Mouse (Mus musculus): ENCODE results near the gene 4933427D14Rik.
"Not testable (repeated sequence)": the region's sequence is repeated elsewhere in the genome, so short reads cannot be mapped to it uniquely, and the experiment has no call there.

4933427D14Rik gene

DNA sequence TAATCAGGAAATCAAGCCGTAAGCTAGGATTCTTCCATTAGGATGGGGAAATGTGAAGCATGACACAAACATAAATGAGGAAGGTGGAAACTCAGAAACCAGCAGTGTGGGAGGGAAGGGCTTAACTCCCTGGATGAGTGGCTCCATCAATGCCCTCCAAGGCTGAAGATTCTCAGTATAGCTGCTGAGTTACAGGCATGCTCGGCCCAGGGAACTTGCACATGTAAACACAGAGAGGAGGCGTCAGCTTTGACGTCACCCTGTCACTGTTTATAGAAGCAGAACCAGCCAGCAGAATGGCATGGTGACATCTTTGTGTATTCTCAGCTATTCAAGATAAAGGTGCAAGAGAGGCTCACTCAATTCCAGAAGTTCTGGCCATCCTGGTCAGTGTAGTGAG, 23.0 kb downstream of the 4933427D14Rik start:
- no peaks in the 10 kb centered on the region for H3K9me3 ChIP-seq (ENCODE audit: low read length)
- H3K36me3 ChIP-seq (ENCODE audit: insufficient read depth, low read length), result peaks cover 26% of the 10 kb centered on the region
- TF ChIP-seq NANOG (IDR thresholded peaks at IDR 0.05; ENCODE audit: borderline replicate concordance, low read length), result no peak
- no peaks in the 10 kb centered on the region for H3K27me3 ChIP-seq (ENCODE audit: insufficient read depth, low read length)
- peaks cover 14% of the 10 kb centered on the region for H3K4me1 ChIP-seq (replicated peaks; ENCODE audit: low read depth, low read length)
- no peak overlapping the region for H3K4me3 ChIP-seq (replicated peaks; ENCODE audit: low read length)

DNA sequence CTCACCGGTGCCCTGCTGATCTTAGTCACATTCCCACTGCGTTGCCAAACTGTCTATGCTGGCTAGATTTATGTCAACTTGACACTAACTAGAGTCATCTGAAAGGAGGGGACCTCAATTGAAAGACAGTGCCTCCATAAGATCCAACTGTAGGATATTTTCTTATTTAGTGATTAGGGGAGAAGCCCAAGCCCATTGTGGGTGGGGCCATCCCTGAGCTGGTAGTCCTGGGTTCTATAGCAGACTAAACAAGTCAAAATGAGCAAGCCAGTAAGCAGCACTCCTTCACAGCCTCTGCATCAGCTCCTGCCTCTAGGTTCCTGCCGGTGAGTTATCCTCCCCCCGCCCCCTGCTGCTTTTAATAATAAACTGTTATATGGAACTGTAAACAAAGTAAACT, 26.1 kb downstream of the 4933427D14Rik start:
- peaks cover 27% of the 10 kb centered on the region for H3K36me3 ChIP-seq (ENCODE audit: insufficient read depth, low read length)
- peaks cover 2% of the 10 kb centered on the region; the same call in 1 of the 2 replicates for H3K27me3 ChIP-seq (ENCODE audit: insufficient read depth, low read length)
- H3K9me3 ChIP-seq (ENCODE audit: low read length), result no peaks in the 10 kb centered on the region
- H3K4me3 ChIP-seq (replicated peaks; ENCODE audit: low read length), result no peak overlapping the region
- H3K4me1 ChIP-seq (replicated peaks; ENCODE audit: low read depth, low read length), result peaks cover 36% of the 10 kb centered on the region
- no peak for TF ChIP-seq CTCF (conservative IDR thresholded peaks at IDR 0.05; ENCODE audit: low read length)
- TF ChIP-seq NANOG (IDR thresholded peaks at IDR 0.05; ENCODE audit: borderline replicate concordance, low read length), result no peak
- TF ChIP-seq POU5F1 (IDR thresholded peaks at IDR 0.05; ENCODE audit: borderline replicate concordance, low read length), result no peak

DNA sequence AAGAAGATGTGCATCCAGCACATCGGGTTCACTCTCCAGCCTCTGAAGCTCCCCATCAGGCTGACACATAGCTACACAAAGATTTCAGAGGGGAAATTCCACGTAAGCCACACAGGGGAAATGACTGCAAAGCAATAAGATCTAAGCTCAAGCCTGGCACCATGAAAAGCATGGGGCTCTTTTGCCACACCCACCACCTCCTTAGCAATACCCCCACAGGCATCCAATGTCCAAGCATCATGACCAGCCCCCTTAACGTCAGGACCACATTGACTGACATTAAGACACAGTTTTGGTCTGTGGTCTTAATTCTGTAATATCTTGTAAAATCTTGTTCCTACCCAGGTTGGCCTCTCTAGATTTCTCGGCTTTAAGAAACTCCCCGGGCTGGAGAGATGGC, 26.7 kb downstream of the 4933427D14Rik start:
- H3K36me3 ChIP-seq (ENCODE audit: insufficient read depth, low read length), result peaks cover 33% of the 10 kb centered on the region
- peaks cover 38% of the 10 kb centered on the region for H3K4me1 ChIP-seq (replicated peaks; ENCODE audit: low read depth, low read length)
- H3K9me3 ChIP-seq (ENCODE audit: low read length), result no peaks in the 10 kb centered on the region
- TF ChIP-seq CTCF (conservative IDR thresholded peaks at IDR 0.05; ENCODE audit: low read length) (no peak), NANOG (IDR thresholded peaks at IDR 0.05; ENCODE audit: borderline replicate concordance, low read length) (no peak), POU5F1 (IDR thresholded peaks at IDR 0.05; ENCODE audit: borderline replicate concordance, low read length) (no peak)
- peaks cover 2% of the 10 kb centered on the region; the same call in 1 of the 2 replicates for H3K27me3 ChIP-seq (ENCODE audit: insufficient read depth, low read length)
- no peak overlapping the region for H3K4me3 ChIP-seq (replicated peaks; ENCODE audit: low read length)

- Histone ChIP-seq H3K36me3 (ENCODE audit: insufficient read depth, low read length) (peaks cover 55% of the 10 kb centered on the region), H3K4me1 (replicated peaks; ENCODE audit: low read depth, low read length) (peaks cover 43% of the 10 kb centered on the region), H3K9me3 (ENCODE audit: low read length) (no peaks in the 10 kb centered on the region), H3K4me3 (replicated peaks; ENCODE audit: low read length) (no peak overlapping the region), H3K27me3 (ENCODE audit: insufficient read depth, low read length) (peaks cover 2% of the 10 kb centered on the region; the same call in 1 of the 2 replicates)
- TF ChIP-seq NANOG (IDR thresholded peaks at IDR 0.05; ENCODE audit: borderline replicate concordance, low read length) (peak; percentile 92), CTCF (conservative IDR thresholded peaks at IDR 0.05; ENCODE audit: low read length) (no peak), POU5F1 (IDR thresholded peaks at IDR 0.05; ENCODE audit: borderline replicate concordance, low read length) (no peak)
Measured at GRCm38 (mm10) chr11:72176553-72176952, 30.7 kb downstream of the 4933427D14Rik start.

DNA sequence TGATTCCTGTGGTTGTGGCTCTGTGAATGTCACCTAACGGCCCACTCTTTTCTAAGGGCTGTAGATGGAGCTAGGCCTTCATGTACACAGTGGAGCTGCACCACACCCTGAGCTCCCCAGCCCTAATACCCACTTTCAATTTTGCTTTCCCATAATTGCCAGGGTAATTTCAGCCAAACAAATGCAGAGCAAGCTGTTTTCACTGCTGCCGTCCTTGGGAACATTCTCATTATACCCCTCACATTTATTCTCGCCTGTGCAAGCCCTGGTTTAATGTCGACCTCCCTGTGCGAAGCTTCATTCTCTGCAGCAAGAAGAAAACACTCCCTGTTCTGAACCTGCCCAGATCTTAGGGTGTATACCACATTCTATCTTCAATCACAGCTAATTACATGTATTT, 31.3 kb downstream of the 4933427D14Rik start:
- no peak overlapping the region for H3K4me3 ChIP-seq (replicated peaks; ENCODE audit: low read length)
- H3K4me1 ChIP-seq (replicated peaks; ENCODE audit: low read depth, low read length), result peaks cover 43% of the 10 kb centered on the region
- TF ChIP-seq POU5F1 (IDR thresholded peaks at IDR 0.05; ENCODE audit: borderline replicate concordance, low read length), result no peak
- no peak for TF ChIP-seq CTCF (conservative IDR thresholded peaks at IDR 0.05; ENCODE audit: low read length)
- TF ChIP-seq NANOG (IDR thresholded peaks at IDR 0.05; ENCODE audit: borderline replicate concordance, low read length), result no peak
- H3K27me3 ChIP-seq (ENCODE audit: insufficient read depth, low read length), result peaks cover 2% of the 10 kb centered on the region; the same call in 1 of the 2 replicates
- no peaks in the 10 kb centered on the region for H3K9me3 ChIP-seq (ENCODE audit: low read length)
- H3K36me3 ChIP-seq (ENCODE audit: insufficient read depth, low read length), result peaks cover 55% of the 10 kb centered on the region

GRCm38 (mm10) chr11:72174721-72175120, 32.5 kb downstream of the 4933427D14Rik start:
- peaks cover 49% of the 10 kb centered on the region for H3K36me3 ChIP-seq (ENCODE audit: insufficient read depth, low read length)
- no peak overlapping the region for H3K4me3 ChIP-seq (replicated peaks; ENCODE audit: low read length)
- peaks cover 2% of the 10 kb centered on the region; the same call in 1 of the 2 replicates for H3K27me3 ChIP-seq (ENCODE audit: insufficient read depth, low read length)
- TF ChIP-seq NANOG (IDR thresholded peaks at IDR 0.05; ENCODE audit: borderline replicate concordance, low read length), result no peak
- no peak for TF ChIP-seq CTCF (conservative IDR thresholded peaks at IDR 0.05; ENCODE audit: low read length)
- TF ChIP-seq POU5F1 (IDR thresholded peaks at IDR 0.05; ENCODE audit: borderline replicate concordance, low read length), result no peak
- H3K9me3 ChIP-seq (ENCODE audit: low read length), result no peaks in the 10 kb centered on the region
- peaks cover 43% of the 10 kb centered on the region for H3K4me1 ChIP-seq (replicated peaks; ENCODE audit: low read depth, low read length)

- H3K4me3 ChIP-seq (replicated peaks; ENCODE audit: low read length), result no peak overlapping the region
- TF ChIP-seq NANOG (IDR thresholded peaks at IDR 0.05; ENCODE audit: borderline replicate concordance, low read length), result no peak
- TF ChIP-seq CTCF (conservative IDR thresholded peaks at IDR 0.05; ENCODE audit: low read length), result no peak
- no peak for TF ChIP-seq POU5F1 (IDR thresholded peaks at IDR 0.05; ENCODE audit: borderline replicate concordance, low read length)
- peaks cover 2% of the 10 kb centered on the region; the same call in 1 of the 2 replicates for H3K27me3 ChIP-seq (ENCODE audit: insufficient read depth, low read length)
- H3K4me1 ChIP-seq (replicated peaks; ENCODE audit: low read depth, low read length), result peaks cover 34% of the 10 kb centered on the region
- H3K36me3 ChIP-seq (ENCODE audit: insufficient read depth, low read length), result peaks cover 54% of the 10 kb centered on the region
- H3K9me3 ChIP-seq (ENCODE audit: low read length), result no peaks in the 10 kb centered on the region
Measured at GRCm38 (mm10) chr11:72173506-72173905, 33.8 kb downstream of the 4933427D14Rik start.

DNA sequence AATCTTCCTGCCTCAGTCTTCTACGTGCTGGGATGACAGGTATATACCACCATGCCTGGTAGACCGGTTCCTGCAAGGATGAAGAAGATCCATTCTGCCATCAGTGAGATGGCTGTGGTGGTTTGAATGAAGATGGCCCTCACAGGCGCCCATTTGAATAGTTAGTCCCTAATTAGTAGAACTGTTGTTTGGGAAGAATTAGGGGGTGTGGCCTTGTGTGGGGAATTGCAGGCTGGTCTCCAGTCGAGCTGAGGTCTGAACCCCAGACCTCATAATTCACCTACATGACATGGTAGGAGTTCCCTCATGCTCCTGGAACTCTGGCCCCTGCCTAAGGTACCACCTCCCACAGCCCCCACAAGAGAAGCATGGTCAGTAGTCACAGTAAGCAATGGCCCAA, 35.4 kb downstream of the 4933427D14Rik start:
- peaks cover 18% of the 10 kb centered on the region for H3K4me1 ChIP-seq (replicated peaks; ENCODE audit: low read depth, low read length)
- not testable (repeated sequence) for H3K9me3 ChIP-seq (ENCODE audit: low read length); H3K4me3 ChIP-seq (replicated peaks; ENCODE audit: low read length); H3K27me3 ChIP-seq (ENCODE audit: insufficient read depth, low read length)
- peaks cover 57% of the 10 kb centered on the region for H3K36me3 ChIP-seq (ENCODE audit: insufficient read depth, low read length)

- H3K36me3 ChIP-seq (ENCODE audit: insufficient read depth, low read length), result peaks cover 61% of the 10 kb centered on the region
- H3K4me1 ChIP-seq (replicated peaks; ENCODE audit: low read depth, low read length), result no peaks in the 10 kb centered on the region
Measured at GRCm38 (mm10) chr11:72169871-72170270, 37.4 kb downstream of the 4933427D14Rik start.

More at GRCm38 (mm10) chr11:72169871-72170270, 37.4 kb downstream of the 4933427D14Rik start:
- Histone ChIP-seq H3K9me3 (ENCODE audit: low read length) (no peaks in the 10 kb centered on the region), H3K27me3 (ENCODE audit: insufficient read depth, low read length) (no peaks in the 10 kb centered on the region), H3K4me3 (replicated peaks; ENCODE audit: low read length) (no peak overlapping the region)
- no peak for TF ChIP-seq POU5F1 (IDR thresholded peaks at IDR 0.05; ENCODE audit: borderline replicate concordance, low read length)
- TF ChIP-seq NANOG (IDR thresholded peaks at IDR 0.05; ENCODE audit: borderline replicate concordance, low read length), result no peak
- TF ChIP-seq CTCF (conservative IDR thresholded peaks at IDR 0.05; ENCODE audit: low read length), result no peak
